Mouse (Mus musculus) testis, adult 2 months (tissue): ENCODE data around the gene Fbxo47.

Source experiments
- CTCF ChIP-seq: fragments of 200-500 bp; IDR thresholded peaks from 2 replicates; pipeline ENCODE4 v1.5.1; 2012; ENCODE audit warnings: low read depth, mild to moderate bottlenecking, inconsistent platforms, low read length, moderate library complexity; ENCODE audit not compliant: control insufficient read depth, insufficient read depth, insufficient replicate concordance
- POLR2A ChIP-seq: fragments of 200-500 bp; IDR thresholded peaks from 2 replicates; pipeline ENCODE4 v1.6.1; 2012; ENCODE audit warnings: low read depth, mild to moderate bottlenecking, inconsistent platforms, low read length, moderate library complexity; ENCODE audit not compliant: control insufficient read depth

- TF ChIP-seq CTCF (no peak), POLR2A (no peak)
Observed at GRCm38 (mm10) chr11:97813746-97814515, 70.0 kb downstream of the Fbxo47 start.
